Mouse (Mus musculus): ENCODE measurements around the gene Esrrg. TPM values are rescaled to one million over a fixed set of nuclear protein-coding genes. Genes with fewer than 3 reads are reported as not detected.

Gene Esrrg
- polyA plus RNA-seq, 1 experiment from 2014 or later: 28.9 TPM

DNA sequence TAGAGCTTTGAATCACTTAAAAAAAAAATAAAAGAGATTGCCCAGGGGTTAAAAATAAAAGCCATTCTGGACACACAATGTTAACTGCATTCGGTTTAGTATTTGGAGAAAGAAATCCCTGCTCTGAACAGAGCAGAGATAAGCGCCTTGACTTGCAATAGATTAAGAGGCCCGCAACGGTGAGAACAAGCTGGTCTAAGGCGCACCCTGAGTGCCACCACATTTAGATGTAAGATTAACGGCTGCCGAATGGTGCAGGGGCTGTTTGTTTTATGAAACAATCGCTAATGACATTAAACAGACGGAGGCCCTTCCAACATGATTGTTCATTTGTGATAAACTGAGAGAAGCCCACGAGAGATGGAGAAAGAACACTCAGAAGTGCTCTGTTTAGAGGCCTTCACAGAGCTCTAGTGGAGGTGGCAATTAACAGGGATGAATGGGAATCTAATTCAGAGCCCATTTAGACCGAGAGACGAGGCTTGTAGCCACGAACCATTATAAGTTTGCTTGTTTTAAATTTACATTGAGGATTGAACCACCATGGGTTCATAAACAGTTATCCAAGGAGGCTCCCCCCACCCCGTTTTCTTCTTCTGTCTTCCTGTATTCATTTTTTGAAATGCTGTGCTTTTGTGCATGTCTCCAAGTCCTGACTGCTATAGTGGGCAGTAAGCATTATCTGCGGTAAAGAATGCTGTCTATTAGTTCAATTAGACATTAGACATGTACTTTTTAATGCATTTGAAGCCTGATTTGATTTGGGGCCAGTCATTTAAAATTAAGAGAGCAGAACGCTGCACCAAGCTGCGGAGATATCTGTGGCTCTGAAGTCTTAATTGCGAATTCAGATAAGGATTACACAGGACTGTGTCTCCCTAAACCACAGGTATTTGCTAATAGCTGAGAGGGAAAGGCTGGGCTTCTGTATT, 356.5 kb downstream of the Esrrg start:
- H3K27me3 ChIP-seq: no peaks in the 10 kb centered on the region
- no peaks in the 10 kb centered on the region for H3K9me3 ChIP-seq
- H3K36me3 ChIP-seq: no peaks in the 10 kb centered on the region
- H3K4me3 ChIP-seq: no peak overlapping the region
- H3K27ac ChIP-seq (replicated peaks): no peak overlapping the region
- WGBS: 36% methylated on average over 18 of the region's 18 CpGs
- H3K4me1 ChIP-seq (replicated peaks): peaks cover 17% of the 10 kb centered on the region
- no peak overlapping the region for H3K9ac ChIP-seq
- ATAC-seq (ENCODE audit: low read depth): no peak
- no peak overlapping the region for H3K4me2 ChIP-seq

DNA sequence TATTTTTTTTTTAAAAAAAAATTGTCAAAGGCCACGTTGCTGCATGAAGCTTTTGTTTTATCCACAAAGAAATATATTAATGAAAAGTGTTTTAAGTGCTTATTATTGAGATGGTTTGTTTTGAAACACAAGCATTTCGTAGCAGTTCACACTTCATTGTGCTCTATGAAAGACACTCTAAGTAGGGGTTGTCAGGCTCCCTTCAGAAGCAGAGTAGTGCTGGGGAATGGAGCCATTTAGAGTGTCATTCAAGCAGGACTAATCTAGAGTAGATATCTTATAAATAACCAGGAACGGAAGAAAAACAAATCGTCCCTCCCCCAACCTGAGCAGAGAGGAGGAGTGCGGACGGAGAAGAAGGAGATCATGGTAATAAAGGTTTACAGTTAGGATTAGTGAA, 357.3 kb downstream of the Esrrg start:
- no peak overlapping the region for H3K4me3 ChIP-seq
- H3K4me2 ChIP-seq: no peak overlapping the region
- H3K27me3 ChIP-seq: no peaks in the 10 kb centered on the region
- no peak for ATAC-seq (ENCODE audit: low read depth)
- H3K9ac ChIP-seq: no peak overlapping the region
- no peak overlapping the region for H3K27ac ChIP-seq (replicated peaks)
- 23% methylated on average over 6 of the region's 6 CpGs for WGBS
- peaks cover 17% of the 10 kb centered on the region for H3K4me1 ChIP-seq (replicated peaks)
- H3K9me3 ChIP-seq: no peaks in the 10 kb centered on the region
- no peaks in the 10 kb centered on the region for H3K36me3 ChIP-seq

DNA sequence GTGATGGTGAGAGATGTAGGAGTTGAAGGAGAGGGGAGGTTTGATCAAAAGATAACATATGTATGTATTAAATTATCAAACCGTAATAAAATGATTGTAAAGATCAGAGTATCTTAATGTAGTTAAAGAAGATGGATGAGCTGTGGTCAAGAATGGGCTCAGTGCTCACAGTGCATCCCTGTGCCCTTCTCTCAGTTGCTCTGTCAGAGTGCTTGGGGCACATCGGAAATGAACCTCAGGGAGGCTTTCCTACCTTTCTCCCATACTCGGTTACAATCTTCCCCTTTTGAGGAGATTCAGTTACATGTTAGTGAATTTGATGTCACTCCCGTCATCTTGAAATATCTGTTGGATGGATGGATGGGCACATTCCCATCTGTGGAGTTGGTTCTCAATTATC, 359.8 kb downstream of the Esrrg start:
- Histone ChIP-seq H3K27me3 (no peaks in the 10 kb centered on the region), H3K4me2 (no peak overlapping the region), H3K4me1 (replicated peaks) (peaks cover 17% of the 10 kb centered on the region), H3K27ac (replicated peaks) (no peak overlapping the region), H3K36me3 (no peaks in the 10 kb centered on the region), H3K9me3 (no peaks in the 10 kb centered on the region), H3K9ac (no peak overlapping the region), H3K4me3 (no peak overlapping the region)
- ATAC-seq (ENCODE audit: low read depth): no peak
- 77% methylated on average over 4 of the region's 4 CpGs for WGBS

DNA sequence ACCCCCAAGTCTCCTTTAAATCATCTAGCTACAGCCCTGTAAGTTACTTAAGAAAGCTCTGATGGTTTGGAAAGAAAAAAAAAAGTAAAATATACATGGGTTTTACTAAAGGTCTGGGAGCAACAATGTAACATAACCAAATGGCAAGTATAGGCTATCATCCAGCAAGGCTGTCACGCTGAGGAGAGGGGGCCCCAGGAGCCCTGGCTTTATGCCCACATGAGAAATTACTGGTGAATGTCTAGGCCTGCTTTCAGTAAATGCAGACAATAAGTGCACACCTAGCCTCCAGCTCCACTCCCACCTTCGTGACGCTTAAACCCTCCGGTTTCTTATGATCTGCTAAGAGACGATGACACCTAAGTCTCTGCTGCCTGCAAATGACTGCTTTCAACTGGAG, 360.9 kb downstream of the Esrrg start:
- Histone ChIP-seq H3K36me3 (no peaks in the 10 kb centered on the region), H3K27ac (replicated peaks) (no peak overlapping the region), H3K9me3 (no peaks in the 10 kb centered on the region), H3K27me3 (no peaks in the 10 kb centered on the region), H3K4me2 (no peak overlapping the region), H3K9ac (no peak overlapping the region), H3K4me3 (no peak overlapping the region), H3K4me1 (replicated peaks) (peaks cover 17% of the 10 kb centered on the region)
- ATAC-seq (ENCODE audit: low read depth): no peak
- WGBS: 76% methylated on average over 5 of the region's 5 CpGs

DNA sequence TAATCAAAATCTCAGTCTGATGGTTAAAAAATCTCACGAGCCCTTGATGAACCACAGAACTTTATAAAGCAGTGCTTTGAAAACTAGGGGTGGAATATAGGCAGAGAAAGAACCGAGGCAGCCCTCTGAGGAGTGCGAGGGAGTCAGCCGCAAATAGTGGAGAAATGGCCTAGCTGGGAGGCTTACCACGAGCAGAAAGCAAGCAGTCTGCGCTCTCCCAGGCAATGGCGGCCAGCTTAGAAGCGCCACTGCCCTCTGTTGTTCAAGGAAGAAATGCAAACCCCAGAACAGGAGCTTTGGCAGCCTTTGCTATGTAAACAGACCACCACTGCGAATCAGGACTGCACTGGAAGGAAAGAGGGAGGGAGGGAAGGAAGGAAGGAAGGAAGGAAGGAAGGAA, 365.8 kb downstream of the Esrrg start:
- 11% methylated on average over 9 of the region's 9 CpGs for WGBS
- no peaks in the 10 kb centered on the region for H3K9me3 ChIP-seq
- no peak overlapping the region for H3K4me2 ChIP-seq
- H3K36me3 ChIP-seq: no peaks in the 10 kb centered on the region
- peaks cover 10% of the 10 kb centered on the region for H3K4me1 ChIP-seq (replicated peaks)
- no peak overlapping the region for H3K27ac ChIP-seq (replicated peaks)
- peaks cover 6% of the 10 kb centered on the region; the same call in 1 of the 2 replicates for H3K27me3 ChIP-seq
- H3K9ac ChIP-seq: no peak overlapping the region
- peak; percentile 56; the same call in 1 of the 2 replicates for ATAC-seq (ENCODE audit: low read depth)
- H3K4me3 ChIP-seq: no peak overlapping the region

DNA sequence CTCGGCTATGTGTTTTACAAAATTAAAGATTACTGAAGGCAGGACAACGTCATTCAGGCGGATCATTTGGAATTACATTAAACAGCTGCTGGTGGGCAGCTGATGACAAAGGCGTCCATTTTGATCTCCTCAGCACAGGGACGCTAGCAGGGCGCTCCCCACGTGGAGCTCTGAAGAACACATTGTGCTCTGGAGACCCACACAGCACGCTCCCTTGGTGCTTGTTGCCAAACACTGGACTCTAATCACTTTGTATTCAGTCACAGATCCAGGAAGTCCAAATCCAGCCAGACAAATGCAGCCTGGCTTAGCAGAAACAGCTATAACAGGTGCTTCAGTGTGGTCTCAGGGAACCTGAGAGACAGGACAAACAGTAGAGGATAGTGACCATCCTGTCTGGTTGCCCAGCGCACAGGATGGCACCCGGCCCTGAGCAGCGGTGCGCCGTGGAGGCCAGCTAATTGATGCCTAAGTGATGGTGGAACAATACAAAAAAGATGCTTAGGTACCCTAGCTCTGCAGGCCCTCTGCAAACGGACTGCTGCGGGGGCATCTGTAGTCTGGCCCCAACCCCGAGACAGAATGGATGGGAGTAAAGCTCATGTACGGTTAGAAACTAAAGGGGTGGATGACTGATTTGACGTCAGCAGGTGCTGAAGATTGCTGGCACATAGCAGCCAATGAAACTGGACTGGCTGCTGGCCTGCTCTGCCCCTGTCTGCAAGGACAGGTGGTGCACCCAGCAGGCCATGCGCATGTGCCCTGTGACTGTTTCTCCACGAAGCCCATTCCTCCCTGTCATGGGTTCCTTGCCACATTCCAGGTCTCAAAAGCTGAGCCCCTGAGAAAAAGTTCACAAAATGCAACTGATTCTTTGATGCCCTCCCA, 367.1 kb downstream of the Esrrg start:
- Histone ChIP-seq H3K9ac (0 out of 2 replicates have a peak overlapping the region, but pooled peaks have one; percentile 26), H3K36me3 (no peaks in the 10 kb centered on the region), H3K9me3 (no peaks in the 10 kb centered on the region), H3K4me1 (replicated peaks) (peaks cover 7% of the 10 kb centered on the region), H3K4me3 (no peak overlapping the region), H3K27me3 (peaks cover 6% of the 10 kb centered on the region; the same call in 1 of the 2 replicates), H3K4me2 (no peak overlapping the region), H3K27ac (replicated peaks) (no peak overlapping the region)
- 61% methylated on average over 20 of the region's 20 CpGs for WGBS
- no peak for ATAC-seq (ENCODE audit: low read depth)

DNA sequence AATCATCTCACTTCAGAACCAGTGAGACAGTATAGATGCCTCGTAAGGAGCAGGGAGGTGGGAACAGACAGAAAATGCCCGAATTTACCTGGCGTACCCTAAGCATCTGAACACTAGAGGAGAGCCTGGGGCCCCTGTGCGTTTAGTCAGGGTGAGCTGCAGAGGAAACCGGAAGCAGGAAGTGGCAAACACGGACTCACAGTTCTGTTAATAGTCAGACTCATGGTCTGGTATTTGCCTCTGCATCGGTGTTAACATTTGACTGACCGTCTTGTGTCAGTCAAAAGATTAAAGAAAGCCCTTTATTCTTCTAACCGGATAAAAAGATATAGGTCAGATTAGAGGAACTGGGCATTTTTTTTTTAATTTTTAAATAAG, 367.8 kb downstream of the Esrrg start:
- Histone ChIP-seq H3K27me3 (peaks cover 6% of the 10 kb centered on the region; the same call in 1 of the 2 replicates), H3K4me3 (no peak overlapping the region), H3K4me1 (replicated peaks) (peaks cover 7% of the 10 kb centered on the region), H3K4me2 (no peak overlapping the region), H3K9ac (no peak overlapping the region), H3K27ac (replicated peaks) (no peak overlapping the region), H3K9me3 (no peaks in the 10 kb centered on the region), H3K36me3 (no peaks in the 10 kb centered on the region)
- WGBS: 88% methylated on average over 9 of the region's 9 CpGs
- no peak for ATAC-seq (ENCODE audit: low read depth)

DNA sequence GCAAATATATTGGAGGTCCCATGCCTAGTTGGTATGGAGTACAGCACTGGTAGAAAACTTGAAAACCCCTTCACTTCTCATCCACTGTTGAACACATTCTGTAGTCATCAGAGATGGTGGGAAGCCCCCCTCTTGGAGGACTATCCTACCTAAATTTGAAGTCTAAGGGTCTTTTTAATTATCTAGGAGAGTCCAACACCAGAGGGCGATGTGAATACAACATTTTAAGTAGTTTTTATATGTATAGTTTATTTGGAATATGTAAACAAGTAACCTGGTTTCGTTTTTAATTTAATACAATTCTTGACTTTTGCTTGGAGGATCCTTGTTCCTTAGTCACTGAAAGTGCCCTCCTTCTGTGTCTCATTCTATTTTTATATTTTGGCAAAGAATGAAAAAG, 372.4 kb downstream of the Esrrg start:
- Histone ChIP-seq H3K4me1 (replicated peaks) (peaks cover 17% of the 10 kb centered on the region), H3K27me3 (0 out of 2 replicates have a peak, but pooled peaks cover 2% of the 10 kb centered on the region), H3K27ac (replicated peaks) (no peak overlapping the region), H3K36me3 (no peaks in the 10 kb centered on the region), H3K9me3 (no peaks in the 10 kb centered on the region), H3K4me3 (no peak overlapping the region), H3K4me2 (no peak overlapping the region), H3K9ac (no peak overlapping the region)
- ATAC-seq (ENCODE audit: low read depth): no peak
- 80% methylated on average over 2 of the region's 2 CpGs for WGBS

DNA sequence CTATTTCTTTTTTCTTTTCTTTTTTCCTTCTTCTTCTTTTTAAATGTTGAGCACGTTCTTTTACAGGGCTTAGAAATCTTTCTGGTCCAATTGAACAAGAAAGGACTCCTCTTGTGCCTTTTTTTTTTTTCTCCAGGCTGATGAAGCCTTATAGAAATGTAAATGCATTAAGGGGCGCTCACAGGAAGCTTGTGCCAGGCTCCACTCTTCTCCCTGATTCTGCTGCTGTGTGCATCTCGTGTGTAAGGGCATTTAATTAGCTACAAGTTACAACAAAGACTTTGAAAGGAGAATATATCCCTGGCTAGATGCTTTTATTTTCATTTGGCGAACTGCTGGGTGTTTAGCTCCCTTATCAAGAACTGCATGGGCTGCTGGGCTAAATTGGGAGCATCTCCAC, 374.6 kb downstream of the Esrrg start:
- ATAC-seq (ENCODE audit: low read depth): no peak
- H3K9ac ChIP-seq: no peak overlapping the region
- H3K9me3 ChIP-seq: no peaks in the 10 kb centered on the region
- H3K27ac ChIP-seq (replicated peaks): no peak overlapping the region
- peaks cover 16% of the 10 kb centered on the region for H3K4me1 ChIP-seq (replicated peaks)
- no peak overlapping the region for H3K4me3 ChIP-seq
- no peak overlapping the region for H3K4me2 ChIP-seq
- WGBS: 14% methylated on average over 4 of the region's 4 CpGs
- 0 out of 2 replicates have a peak, but pooled peaks cover 2% of the 10 kb centered on the region for H3K27me3 ChIP-seq
- H3K36me3 ChIP-seq: no peaks in the 10 kb centered on the region

DNA sequence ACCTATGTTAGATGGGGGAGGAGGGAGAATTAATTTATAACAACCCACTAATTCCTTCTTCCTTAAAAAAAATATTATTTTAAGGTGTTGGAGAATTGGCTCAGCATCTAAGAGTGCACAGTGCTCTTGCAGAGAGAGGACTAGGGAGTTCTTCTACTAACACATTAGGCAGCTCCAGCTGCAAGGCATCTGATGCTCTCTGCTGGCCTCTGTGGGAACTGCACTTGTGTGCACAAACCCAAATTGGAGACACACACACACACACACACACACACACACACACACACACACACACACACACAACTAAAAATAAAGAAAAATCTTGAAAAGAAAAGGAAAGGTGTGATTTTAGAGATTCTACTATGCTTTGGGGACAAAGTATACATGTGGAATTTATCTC, 381.6 kb downstream of the Esrrg start:
- H3K9ac ChIP-seq: no peak overlapping the region
- H3K4me2 ChIP-seq: no peak overlapping the region
- H3K9me3 ChIP-seq: no peaks in the 10 kb centered on the region
- no peak overlapping the region for H3K27ac ChIP-seq (replicated peaks)
- H3K4me1 ChIP-seq (replicated peaks): no peaks in the 10 kb centered on the region
- no peak overlapping the region for H3K4me3 ChIP-seq
- no peaks in the 10 kb centered on the region for H3K36me3 ChIP-seq
- H3K27me3 ChIP-seq: peaks cover 5% of the 10 kb centered on the region
- no peak for ATAC-seq (ENCODE audit: low read depth)

DNA sequence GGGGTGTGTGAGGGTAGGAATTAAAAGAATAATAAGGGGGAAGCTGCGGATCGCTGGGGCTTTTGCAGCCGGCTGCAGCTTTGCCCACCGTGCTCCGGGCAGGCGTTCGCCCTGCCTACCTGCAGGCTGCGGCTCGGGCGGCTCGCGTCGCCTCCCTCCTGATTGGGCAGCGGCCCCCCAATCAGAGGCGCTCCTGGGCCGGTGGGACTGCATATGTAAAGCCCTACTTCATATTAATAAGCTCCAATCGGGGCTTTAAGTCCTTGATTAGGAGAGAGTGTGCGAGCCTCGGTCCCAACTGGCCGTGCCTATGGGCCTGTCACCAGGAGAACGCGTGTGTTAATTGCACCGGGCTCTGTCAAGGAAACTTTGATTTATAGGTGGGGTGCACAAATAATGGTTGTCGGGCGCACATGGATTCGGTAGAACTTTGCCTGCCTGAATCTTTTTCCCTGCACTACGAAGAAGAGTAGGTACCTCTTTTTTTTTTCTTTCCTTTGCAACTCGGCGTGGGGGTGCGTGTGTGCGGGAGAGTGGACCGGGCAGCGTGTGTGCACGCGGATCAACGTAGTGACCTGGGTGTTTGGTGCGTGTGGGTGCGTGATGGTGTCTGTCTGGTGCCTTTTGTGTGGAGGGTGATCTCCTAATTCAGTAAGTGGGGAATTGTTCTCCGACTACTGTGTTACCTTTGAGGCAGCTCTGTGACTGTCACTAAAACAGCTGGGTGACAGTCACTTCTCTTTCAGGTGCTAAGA, 389.2 kb downstream of the Esrrg start:
- Histone ChIP-seq H3K4me3 (peak overlapping the region; percentile 43), H3K36me3 (no peaks in the 10 kb centered on the region), H3K4me2 (peak overlapping the region; percentile 72), H3K9me3 (no peaks in the 10 kb centered on the region), H3K27ac (replicated peaks) (no peak overlapping the region; the same call in 1 of the 2 replicates), H3K9ac (peak overlapping the region; percentile 58), H3K4me1 (replicated peaks) (peaks cover 17% of the 10 kb centered on the region), H3K27me3 (peaks cover 16% of the 10 kb centered on the region)
- WGBS: under 1% methylated on average over 39 of the region's 39 CpGs
- peak; percentile 93 for ATAC-seq (ENCODE audit: low read depth)

All from neural tube, embryonic 13.5 days (tissue).